Mouse (Mus musculus) B cell, adult (primary cell): ENCODE data around the gene Polr2i. TPM values are rescaled to one million over a fixed set of nuclear protein-coding genes. Genes with fewer than 3 reads are reported as not detected.

ENCODE experiments used
- total RNA-seq: library from RNA; stranded (reverse); gene quantifications from 4 replicates; pipeline ENCODE4 v1.2.4, GENCODE M21; 2023; ENCODE audit not compliant: inconsistent age

Polr2i gene
- total RNA-seq: 33.3 to 43.1 TPM (median 37.9 TPM) in 4 replicates

DNA sequence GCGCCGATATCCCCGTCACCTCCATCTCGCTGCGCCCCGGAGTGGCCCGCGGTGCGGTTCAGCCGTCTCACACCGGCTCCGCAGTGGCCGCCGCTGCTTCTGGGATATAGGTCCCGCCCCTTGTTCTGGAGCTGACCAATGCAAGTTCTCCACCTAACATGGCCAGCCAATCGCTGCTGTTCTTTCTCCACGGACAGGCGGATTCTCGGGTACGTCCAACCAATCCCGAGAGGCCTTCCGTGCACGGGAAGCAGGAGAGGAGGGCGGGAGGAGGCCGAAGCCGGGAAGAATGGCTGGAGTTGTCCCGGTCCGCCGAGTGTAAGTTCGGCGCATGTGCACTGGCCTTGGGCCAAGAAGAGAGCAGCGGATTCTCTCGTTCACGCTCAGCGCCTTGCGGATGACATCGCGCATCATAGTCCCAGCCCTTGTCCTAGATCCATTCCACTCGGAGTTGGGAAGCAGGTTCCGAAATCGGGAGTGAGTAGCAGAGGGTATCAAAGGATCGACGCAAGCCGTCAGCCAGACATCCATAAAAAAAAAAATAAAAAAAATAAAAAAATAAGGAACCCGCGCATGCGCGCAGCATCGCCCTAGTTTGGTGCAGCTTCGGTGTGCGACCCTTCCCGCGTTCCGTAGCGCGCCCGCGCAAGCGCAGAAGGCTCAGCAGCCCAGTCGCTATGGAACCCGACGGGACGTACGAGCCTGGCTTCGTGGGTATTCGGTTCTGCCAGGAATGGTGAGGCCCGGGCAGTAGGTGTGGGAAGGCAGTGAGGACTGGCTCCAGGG, at the start of gene Polr2i, which contains the start of gene Tbcb:
Gene Polr2i, plus strand, starts transcription at position 280 of the 786 bp plus-strand sequence.
Gene Tbcb, minus strand, starts transcription at position 604 of the 786 bp plus-strand sequence.

DNA sequence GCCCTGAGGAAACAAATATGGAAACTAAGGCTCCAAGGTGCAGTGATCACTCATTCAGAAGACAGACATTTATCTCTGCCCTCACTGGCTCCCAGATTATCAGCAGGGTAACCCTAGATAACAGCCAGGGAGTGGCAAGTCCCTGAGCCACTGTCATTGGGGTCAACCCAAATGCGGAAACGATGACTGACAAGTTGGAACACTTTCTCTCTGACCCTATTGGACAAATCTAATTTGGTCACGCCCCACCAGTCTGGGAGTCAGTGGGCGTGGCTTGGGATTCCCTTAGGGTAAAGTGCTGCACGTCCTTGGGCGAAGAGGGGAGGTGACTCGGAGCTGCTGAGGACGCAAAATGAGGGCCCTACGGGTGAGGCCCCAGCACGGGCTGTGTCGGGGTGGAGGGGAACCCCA, 47.9 kb upstream of the Polr2i start, which contains the start of gene Cox7a1:
Gene Cox7a1, plus strand, starts transcription at position 266 of the 411 bp plus-strand sequence.

DNA sequence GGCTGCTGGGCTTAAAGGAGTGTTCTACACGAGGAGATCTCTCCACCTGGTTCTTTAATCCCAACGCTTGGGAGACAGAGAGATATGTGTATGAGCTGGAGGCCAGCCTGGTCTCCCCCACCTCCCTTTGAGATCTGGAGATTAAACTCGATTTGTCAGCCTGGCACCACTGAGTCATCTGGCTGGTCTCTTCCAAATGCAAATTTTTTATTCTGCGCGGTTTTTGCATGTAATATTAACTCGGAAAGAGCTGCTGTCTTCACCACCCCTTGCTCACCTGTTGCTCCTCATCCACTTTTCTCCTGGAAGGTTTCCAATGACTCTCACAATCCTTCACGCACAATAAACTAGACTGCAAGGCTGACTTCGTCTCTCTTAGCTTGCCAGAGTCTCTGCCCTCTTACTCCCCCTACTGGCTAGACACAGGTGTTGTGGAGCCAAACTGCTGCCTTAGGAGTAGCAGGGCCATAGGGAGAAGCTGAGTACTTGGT, 33.2 kb upstream of the Polr2i start, which contains the start of gene Capns1:
Gene Capns1, minus strand, starts transcription at position 331 of the 491 bp plus-strand sequence.

DNA sequence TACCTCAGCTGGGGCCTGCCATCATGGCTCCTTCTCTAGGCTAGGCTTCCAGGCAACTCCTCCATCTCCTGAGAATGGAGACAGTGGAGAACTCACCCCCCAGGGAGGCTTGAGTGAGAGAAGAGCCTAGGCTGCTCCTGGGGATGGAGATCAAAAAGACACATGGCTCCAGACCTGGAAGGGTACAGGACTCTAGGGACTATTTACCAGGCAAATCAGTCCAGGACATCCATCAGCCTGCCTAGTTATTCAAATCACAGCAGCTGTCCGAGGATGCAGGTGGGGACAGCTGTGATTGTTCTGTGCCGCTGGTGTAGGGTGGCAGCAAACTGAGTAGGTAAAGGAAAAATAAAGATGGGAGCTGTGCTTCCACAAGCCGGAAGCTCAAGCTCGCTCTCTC, 3.9 kb downstream of the Polr2i start, which contains the start of gene Ovol3:
Gene Ovol3, minus strand, starts transcription at position 101 of the 400 bp plus-strand sequence.

DNA sequence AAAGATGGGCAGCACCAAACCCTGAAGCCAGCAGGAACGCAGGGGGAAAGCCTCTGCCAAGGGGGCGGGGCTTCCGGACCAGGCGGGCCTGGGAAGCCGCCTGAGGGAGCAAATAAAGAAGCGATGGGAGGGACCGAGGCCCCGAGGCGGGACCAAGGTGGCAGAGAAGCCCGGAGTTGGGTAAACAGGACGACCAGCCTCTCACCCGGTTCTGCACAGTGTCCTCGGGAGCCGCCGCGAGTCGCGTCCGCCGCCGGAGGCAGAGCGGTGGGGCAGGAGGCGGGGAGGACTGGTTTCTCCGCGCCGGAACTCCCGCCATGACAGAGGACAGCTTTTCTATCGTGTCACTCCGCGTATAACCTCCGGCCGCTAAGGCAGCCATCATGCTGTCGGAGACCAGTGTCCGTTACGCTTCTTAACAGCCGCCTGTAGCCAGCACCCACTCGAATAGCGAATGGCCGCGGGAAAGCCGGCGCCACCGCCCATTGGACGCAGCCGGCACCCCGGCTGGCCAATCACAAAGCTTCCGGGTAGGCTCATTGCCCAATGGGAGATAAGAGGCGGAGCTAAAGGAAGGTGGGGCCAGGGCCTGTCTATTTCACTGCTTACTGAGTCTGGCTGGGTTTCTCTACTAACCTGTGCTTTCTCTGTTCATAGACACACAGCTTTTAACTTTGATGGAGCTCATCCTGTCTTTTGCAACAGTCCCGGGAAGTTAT, 48.4 kb downstream of the Polr2i start, which contains the start of the genes Thap8 and Wdr62:
Gene Thap8, plus strand, starts transcription at position 144 of the 719 bp plus-strand sequence.
Gene Wdr62, minus strand, starts transcription at position 469 of the 719 bp plus-strand sequence.

Other genes with a start within 250 kb of the Polr2i start
- 17.9 to 25.3 TPM (median 22.4 TPM) in 4 replicates for gene Zfp568, start 248.0 kb upstream of the Polr2i start, total RNA-seq
- gene Zfp14, start 180.6 kb upstream of the Polr2i start, total RNA-seq: 3.1 to 4.9 TPM (median 4.0 TPM) in 4 replicates
- gene Zfp82, start 159.0 kb upstream of the Polr2i start, total RNA-seq: 4.2 to 7.9 TPM (median 5.0 TPM) in 4 replicates
- not detected in 4 replicates for gene Gm26920, start 141.5 kb upstream of the Polr2i start, total RNA-seq
- gene Zfp566, start 141.4 kb upstream of the Polr2i start, total RNA-seq: 5.3 to 7.5 TPM (median 5.8 TPM) in 4 replicates
- 23.6 to 31.7 TPM (median 26.5 TPM) in 4 replicates for gene Zfp260, start 137.2 kb upstream of the Polr2i start, total RNA-seq
- gene Zfp382, start 110.0 kb upstream of the Polr2i start, total RNA-seq: 14.6 to 20.9 TPM (median 16.3 TPM) in 4 replicates
- 41.7 to 52.0 TPM (median 46.8 TPM) in 4 replicates for gene Zfp146, start 62.2 kb upstream of the Polr2i start, total RNA-seq
- gene Cox7a1, start 47.8 kb upstream of the Polr2i start, total RNA-seq: 1.6 TPM in 1 of 4 replicates, not detected in the others
- 176 to 190 TPM (median 187 TPM) in 4 replicates for gene Capns1, start 33.1 kb upstream of the Polr2i start, total RNA-seq
- 30.3 to 41.6 TPM (median 35.2 TPM) in 4 replicates for gene Tbcb, start 324 bp downstream of the Polr2i start, total RNA-seq
- gene Ovol3, start 3.8 kb downstream of the Polr2i start, total RNA-seq: not detected in 4 replicates
- gene Thap8, start 48.1 kb downstream of the Polr2i start, total RNA-seq: 1.1 to 2.1 TPM (median 1.7 TPM) in 4 replicates
- gene Wdr62, start 48.5 kb downstream of the Polr2i start, total RNA-seq: 6.2 to 10.2 TPM (median 6.8 TPM) in 4 replicates
- gene Clip3, start 59.8 kb downstream of the Polr2i start, total RNA-seq: not detected in 4 replicates
- gene Alkbh6, start 76.8 kb downstream of the Polr2i start, total RNA-seq: 78.4 to 86.3 TPM (median 81.5 TPM) in 4 replicates
- 6.4 to 7.9 TPM (median 6.8 TPM) in 4 replicates for gene Syne4, start 82.9 kb downstream of the Polr2i start, total RNA-seq
- gene E130208F15Rik, start 89.8 kb downstream of the Polr2i start, total RNA-seq: 4.3 to 7.0 TPM (median 5.0 TPM) in 4 replicates
- 17.6 to 23.6 TPM (median 21.4 TPM) in 4 replicates for gene Sdhaf1, start 91.9 kb downstream of the Polr2i start, total RNA-seq
- gene Lrfn3, start 130.8 kb downstream of the Polr2i start, total RNA-seq: not detected in 4 replicates
- 70.1 to 84.0 TPM (median 75.8 TPM) in 4 replicates for gene Tyrobp, start 181.8 kb downstream of the Polr2i start, total RNA-seq
- gene Hcst, start 187.9 kb downstream of the Polr2i start, total RNA-seq: 39.7 to 48.5 TPM (median 46.1 TPM) in 4 replicates
- gene Nfkbid, start 189.8 kb downstream of the Polr2i start, total RNA-seq: 301 to 337 TPM (median 313 TPM) in 4 replicates
- gene Aplp1, start 213.6 kb downstream of the Polr2i start, total RNA-seq: not detected in 4 replicates
- not detected in 4 replicates for gene Kirrel2, start 225.7 kb downstream of the Polr2i start, total RNA-seq
- gene Nphs1, start 226.4 kb downstream of the Polr2i start, total RNA-seq: not detected in 4 replicates